Mouse (Mus musculus): ENCODE data around the gene Arsk. TPM values are rescaled to one million over a fixed set of nuclear protein-coding genes. Genes with fewer than 3 reads are reported as not detected.

Gene Arsk
- 1 to 10 TPM; 4.8 to 5.1 TPM for total RNA-seq (2021)
- long read RNA-seq, partial matches to known transcripts = 0 of 4 reads
- long read RNA-seq, other reads (novel, unspliced or antisense) = 1 of 4 reads

DNA sequence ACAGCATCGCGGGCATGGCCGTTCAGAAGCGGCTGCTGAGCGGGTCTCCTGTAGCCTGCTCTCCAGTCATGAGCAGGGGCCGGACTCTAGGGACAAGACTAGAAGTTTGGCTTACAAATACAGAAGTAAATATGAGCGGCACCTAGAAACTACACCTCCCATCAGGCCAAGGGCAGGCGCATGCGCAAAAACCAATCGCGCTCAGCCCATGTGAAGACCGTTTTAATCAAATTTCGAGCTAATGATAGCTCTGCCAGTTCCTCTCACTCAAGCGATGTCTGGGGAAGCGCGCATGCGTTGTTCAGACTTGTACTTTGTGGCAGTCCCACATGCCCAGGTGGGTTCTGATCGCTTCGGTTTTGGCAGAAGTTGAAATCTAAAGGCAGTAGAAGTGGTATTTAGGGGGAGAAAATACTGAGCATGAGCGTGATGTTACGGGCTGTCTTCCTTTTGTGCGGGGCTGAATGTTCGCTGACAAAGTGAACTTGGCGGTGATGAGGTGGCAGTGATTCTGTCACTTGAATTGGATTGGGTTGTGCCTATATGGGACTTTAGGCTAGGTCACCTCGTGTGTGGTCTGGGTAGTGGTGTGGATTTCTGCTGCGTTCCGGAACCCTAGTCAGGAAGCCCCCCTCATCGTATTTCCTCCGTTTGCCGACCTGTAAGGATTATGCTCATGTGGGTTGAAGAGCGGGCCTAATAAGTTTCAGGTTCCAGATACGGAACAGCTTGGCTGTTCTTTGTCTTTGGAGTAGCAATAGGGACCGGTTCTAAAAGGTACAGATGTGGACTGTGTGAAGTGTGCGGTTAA lies at the start of gene Arsk, which contains the start of gene Ttc37:
Gene Arsk, minus strand, starts transcription at position 168 of the 811 bp plus-strand sequence.
Gene Ttc37, plus strand, starts transcription at position 242 of the 811 bp plus-strand sequence.
- peak; percentile 91 to 94 for DNase-seq (ENCODE audit: low spot score in 2 of 2)

DNA sequence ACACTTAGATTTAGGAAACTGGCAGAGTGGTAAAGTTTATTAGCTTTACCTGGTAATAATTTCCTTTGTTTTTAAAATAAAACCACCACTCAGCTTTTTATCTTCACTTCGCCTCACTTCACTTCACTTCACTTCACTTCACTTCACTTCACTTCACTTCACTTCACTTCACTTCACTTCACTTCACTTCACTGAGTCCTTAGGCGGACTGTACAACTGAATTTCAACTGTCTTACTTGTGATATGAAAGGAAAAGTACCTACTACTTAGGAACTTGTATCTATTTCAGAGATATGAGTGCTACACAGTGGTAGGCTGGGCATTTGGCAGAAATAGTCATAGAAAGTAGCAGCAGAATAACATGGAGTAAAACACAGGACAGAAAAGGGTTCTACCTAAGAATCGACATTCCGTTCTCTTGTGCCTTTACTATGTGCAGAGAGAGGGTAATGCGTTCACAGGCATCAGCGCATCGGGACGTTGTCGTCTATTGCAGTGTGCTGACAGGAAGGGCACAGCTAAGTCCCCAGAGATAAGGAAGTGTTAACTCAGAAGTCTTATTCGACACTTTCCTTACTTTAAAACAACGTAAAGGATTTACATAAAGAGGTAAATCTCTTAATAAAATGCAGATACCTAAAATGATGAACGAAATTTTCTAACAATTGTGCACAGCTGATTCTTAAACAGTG lies 42.8 kb upstream of the Arsk start:
- no peak for DNase-seq (ENCODE audit: low spot score in 2 of 2)

- no peak for DNase-seq (ENCODE audit: low spot score in 2 of 2)
Observed at GRCm38 (mm10) chr13:76138862-76139261, 40.4 kb upstream of the Arsk start.

- DNase-seq (ENCODE audit: low spot score in 2 of 2) = no peak
Observed at GRCm38 (mm10) chr13:76132415-76132814, 34.0 kb upstream of the Arsk start.

GRCm38 (mm10) chr13:76128799-76129198 lies 30.3 kb upstream of the Arsk start:
- DNase-seq (ENCODE audit: low spot score in 2 of 2) = no peak

DNA sequence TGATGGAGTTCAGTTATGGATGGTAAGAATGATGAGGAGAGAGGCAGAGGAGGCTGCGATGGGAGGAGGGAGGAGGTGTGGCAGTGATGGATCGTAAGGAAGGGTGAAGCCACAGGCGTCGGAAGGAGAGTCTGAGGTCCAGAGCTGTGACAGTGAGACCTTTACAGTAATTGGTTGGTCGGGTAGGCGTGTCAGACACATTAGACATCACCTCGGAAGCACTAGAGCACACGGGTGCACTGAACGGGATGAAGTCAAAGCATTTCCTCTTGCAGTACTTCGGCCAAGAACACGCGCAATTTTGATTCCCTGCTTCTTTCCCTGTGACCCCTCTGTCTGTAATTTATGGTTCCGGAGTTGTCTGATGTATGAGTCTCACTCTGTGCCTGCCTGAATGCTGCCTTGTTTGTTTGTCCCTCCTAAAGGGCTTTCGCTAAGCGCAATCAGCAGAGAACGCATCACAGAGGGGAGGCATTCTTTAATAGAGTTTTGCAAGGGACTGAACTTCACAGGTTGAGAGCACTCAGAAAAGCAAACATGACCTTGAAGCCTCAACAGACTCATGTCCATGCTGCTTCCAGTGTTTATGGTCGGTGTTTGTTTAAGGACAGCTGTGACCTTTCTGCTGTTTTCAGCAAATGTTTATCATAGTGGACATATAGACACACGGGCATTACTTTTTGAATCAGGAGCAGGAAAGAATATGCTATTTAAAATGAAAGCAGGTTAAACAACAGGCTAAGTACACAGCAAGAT lies 10.8 kb upstream of the Arsk start:
- no peak for DNase-seq (ENCODE audit: low spot score in 2 of 2)

DNA sequence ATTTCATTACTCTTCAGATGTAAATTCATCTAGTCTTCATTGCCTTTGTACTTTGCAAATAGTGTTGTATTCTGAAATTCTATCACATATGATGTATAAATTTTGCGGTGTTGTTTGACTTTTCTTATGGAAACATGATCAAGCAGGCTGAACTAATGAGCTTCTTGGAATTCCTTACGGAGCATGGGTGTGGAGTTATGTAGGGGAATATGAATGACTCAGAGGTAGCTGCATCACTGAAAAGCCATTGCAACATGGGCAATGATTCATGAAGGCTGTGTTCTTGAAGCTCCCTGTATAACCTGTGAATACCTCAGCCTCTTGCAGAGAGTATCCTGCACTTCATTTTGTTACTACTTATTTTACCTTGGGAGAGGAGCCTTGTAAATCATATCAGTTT lies 3.5 kb upstream of the Arsk start:
- no peak for DNase-seq (ENCODE audit: low spot score in 2 of 2)

- no peak for DNase-seq (ENCODE audit: low spot score in 2 of 2)
Observed at GRCm38 (mm10) chr13:76098116-76098492, 356 bp downstream of the Arsk start.

DNA sequence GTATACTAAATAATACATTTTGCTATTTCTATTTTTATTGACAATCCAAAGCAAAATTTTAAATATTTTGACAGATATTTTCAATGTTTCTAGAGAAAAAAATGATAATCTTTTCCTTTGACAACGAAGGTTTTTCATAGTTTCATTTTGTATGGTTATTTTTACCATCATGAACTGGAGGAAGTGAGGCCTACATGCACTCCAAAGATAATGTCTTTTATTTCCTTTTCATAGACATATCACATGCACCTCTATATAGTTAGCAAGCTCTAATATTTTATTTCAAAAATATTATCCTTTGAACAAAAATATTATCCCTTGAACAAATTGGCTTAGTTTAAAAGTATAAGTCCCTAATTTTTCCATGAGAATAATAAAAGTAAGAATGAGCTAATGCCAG lies 24.1 kb downstream of the Arsk start:
- no peak for DNase-seq (ENCODE audit: low spot score in 2 of 2)

DNA sequence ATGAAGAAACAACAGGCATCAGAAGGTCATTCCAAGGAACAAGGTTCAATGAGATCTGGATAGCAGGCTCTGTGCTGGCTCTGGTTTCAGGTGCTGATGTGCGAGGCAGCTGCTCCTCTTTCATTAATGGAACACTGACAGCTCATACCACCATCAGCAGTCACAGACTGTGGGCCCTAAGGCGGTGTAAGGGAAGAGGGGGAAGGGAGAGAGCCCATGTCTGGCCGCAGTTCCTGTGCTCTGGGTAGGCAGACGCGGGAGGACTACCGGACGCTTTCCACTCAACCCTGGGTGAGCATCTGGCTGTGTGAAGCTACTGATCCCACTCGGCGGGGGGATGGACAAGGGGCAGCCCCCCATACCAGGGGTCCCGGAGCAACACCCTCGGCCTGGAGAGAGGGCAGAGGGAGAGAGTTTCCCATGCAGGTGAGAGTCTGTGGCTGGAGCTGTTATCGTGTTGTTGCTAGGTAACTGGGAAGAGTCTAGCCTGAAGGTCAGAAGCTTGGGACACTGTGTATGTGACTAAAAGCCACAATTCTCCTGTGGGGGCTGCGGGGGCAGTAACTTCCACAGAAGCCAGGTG lies 34.0 kb downstream of the Arsk start:
- DNase-seq (ENCODE audit: low spot score in 2 of 2) = no peak

DNA sequence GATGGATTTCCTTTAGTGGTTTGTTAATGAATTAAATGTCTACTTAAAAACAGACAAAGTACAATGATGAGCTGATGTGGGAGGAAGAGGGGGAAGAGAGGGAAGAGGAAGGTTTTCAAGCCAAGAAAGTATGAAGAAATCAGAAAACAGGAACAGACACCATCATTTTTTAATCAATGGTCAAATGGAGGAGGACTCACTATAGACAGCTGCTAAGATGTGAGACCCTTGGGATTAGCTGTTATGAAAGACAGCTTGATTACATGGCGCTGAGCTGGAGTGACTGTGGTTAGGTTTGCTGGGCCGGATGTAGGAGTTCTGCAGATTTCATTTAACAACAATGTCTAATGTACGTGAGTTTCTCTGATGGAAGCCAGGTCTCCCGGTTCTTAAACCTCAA lies 34.9 kb downstream of the Arsk start:
- no peak for DNase-seq (ENCODE audit: low spot score in 2 of 2)

- no peak for DNase-seq (ENCODE audit: low spot score in 2 of 2)
Observed at GRCm38 (mm10) chr13:76062569-76062968, 35.9 kb downstream of the Arsk start.

DNA sequence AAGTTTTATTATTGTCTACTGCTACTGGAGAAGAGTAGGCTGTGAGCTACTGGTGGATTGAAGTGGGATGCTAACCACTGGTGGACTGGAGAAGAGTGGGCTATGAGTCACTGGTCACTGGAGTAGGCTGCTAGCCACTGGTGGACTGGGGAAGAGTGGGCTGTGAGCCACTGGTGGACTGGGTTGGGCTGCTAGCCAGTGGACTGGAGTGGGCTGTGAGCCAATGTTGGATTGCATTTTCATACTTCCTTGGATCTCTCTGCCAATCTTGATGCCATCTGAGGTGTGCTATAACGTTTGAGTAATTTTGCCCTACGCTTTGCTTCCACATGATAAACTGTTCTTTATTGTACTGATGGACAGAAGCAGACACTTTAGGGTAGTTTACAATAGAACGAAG lies 36.3 kb downstream of the Arsk start:
- no peak for DNase-seq (ENCODE audit: low spot score in 2 of 2)

DNA sequence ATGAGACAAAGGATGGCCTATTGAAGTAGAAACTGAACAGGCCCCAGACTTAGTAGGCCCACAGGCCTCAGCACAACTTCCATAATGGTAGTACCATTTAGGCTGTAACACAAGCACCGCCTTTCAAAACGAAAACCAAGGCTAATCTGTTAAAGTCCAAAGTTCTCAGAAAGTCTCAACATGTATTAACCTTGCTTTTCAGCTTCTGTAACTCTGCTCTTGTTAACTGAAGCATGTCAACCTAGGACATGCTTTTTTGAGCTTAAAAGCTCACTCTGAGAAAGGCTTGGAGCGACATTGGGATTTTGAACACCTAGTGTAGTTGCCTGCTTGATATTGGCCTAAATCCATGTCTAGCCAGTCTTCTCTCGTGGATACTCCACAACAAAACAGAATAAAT lies 38.9 kb downstream of the Arsk start:
- DNase-seq (ENCODE audit: low spot score in 2 of 2) = no peak

DNA sequence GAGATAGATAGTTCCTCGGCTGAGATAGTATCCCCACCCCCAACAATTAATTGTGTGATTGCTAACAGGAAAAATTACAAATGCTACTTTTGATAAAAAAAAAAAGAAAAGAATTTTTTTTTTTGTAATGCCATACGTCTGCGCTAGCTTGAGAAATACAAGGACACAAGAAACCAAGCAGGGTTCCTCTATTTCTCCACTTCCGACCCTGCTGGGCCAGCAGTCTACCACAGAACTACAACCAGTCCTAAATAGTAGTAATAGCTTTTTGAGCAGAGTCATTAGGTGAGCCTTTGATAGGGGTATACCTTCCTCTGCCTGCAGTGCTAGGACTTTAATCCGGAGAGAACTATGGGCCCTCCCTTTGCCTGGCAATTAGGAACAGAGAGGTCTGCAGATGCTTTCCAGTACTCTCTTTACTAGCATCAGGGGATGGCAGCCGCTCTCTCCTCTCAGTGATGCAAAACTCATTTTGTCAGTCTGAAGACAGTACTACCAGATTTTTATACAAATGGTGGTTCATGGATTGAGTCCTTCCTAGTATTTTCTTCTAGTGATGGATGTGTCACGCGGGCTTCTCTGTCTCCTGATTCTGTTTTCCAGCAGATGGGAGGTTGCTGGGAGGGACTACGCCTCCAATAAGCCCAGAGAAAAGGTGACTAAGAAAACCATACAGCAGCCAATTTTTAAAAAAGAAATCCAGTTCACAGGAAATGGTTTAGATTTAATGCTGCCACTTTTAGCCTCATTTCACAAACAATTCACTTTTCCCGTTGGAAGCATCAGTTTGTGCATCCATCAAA lies 41.0 kb downstream of the Arsk start:
- DNase-seq (ENCODE audit: low spot score in 2 of 2) = peak in 1 of 2 experiments; percentile 24

DNA sequence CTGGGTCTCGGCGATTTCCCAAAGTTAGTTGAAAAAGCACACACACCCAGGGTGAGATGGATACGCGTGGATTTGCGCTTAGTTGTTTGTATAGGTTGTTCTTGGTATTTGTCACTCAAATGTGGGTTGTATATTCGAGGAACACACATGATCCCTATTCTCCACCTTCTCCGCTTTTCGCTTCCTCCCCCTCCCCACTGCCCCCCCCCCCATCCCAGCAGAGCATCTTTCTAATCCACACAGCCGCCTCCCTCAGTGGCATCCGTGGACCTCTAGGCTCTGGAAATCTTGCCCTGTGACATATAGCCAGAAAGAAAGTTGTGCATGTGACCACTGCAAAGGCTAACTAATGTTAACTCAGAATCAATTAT lies 41.6 kb downstream of the Arsk start, which contains the start of gene Gpr150:
Gene Gpr150, minus strand, starts transcription at position 101 of the 371 bp plus-strand sequence.
- DNase-seq (ENCODE audit: low spot score in 2 of 2) = no peak

DNA sequence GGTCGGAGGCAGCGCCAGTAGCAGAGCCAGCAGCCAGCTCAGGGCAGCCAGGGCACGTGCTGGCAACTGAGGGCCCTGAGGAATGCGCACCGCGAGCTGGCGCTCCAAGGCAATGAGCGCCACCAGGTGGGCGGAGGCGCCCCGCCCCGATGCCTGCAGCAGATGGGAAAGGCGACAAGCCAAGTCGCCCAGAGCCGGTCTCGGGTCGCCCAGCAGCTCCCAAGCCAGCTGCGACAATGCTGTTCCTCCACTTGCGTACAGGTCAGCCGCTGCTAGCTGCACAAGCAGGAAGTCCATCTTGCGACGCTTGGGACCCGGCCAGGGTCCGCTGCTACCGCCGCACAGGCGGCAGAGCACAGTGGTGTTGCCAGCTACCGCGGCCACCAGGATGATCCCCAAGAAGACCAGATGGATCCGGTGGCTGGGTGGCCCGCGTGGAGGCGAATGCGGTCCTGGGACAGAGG lies 42.2 kb downstream of the Arsk start:
- DNase-seq (ENCODE audit: low spot score in 2 of 2) = peak; percentile 68 to 77

DNA sequence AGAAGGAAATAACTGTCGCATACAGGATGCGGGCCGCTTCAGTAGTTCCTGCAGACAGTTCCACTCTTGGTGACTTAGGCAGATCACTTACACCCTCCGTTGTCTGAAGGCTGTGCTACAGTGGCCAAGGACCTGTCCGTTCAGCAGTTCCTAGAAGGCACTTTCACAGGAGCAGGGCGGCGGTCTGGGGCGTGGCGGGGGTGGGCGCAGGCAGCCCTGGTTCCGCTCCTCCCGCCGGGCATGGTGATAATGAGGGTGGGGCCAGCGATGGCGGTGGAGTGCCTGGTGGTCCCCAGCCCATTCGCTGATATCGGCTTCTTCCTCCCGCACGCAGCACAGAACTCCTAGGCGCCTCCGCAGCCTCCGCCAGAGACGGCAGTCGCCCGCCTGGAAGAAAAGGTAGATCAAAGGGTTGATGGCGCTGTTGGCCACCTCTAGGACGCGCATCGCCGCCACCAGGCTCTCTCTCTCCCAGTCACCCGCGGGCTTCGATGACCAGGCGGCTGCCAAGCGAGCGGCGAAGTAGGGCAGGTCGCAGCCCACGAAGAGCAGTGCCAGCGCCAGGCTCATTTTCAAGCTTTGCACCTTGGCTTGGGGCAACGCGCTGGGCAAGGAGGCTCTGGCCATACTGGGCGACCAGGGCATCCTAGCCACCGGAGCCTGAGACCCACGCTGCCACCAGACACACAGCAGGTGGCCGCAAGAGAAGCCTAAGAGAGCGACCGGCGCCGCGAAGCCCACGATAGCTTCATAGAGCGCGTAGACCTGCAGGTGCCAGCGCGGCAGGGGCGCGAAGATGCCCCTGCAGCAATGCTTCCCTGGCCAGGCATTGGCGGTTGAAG lies 42.8 kb downstream of the Arsk start:
- peak; percentile 38 to 57 for DNase-seq (ENCODE audit: low spot score in 2 of 2)

- DNase-seq (ENCODE audit: low spot score in 2 of 2) = no peak
Observed at GRCm38 (mm10) chr13:76044971-76045370, 53.5 kb downstream of the Arsk start.
